Mouse (Mus musculus) common myeloid progenitor, adult 5-6 weeks (primary cell): ENCODE measurements around the gene Htra2. TPM values are rescaled to one million over a fixed set of nuclear protein-coding genes. Genes with fewer than 3 reads are reported as not detected.

Experiments
- ATAC-seq: replicated peaks from 2 replicates; pipeline ENCODE4 v1.8.0; 2016; ENCODE audit warnings: low read depth, mild to moderate bottlenecking, moderate TSS enrichment, inconsistent platforms; ENCODE audit not compliant: poor library complexity, severe bottlenecking
- total RNA-seq: library from RNA; stranded (forward); fragments of 200-1000, 187-1606 nt; gene quantifications from 2 replicates; pipeline ENCODE4 v1.2.3, GENCODE M21; 2017

Htra2 gene
- total RNA-seq = 46.3 and 65.5 TPM in 2 replicates

GRCm38 (mm10) chr6:83054871-83055431 is at the start of gene Htra2:
Htra2 (minus strand) TSS chr6:83055273.
- ATAC-seq = no peak

GRCm38 (mm10) chr6:83104158-83104557 is 49.1 kb upstream of the Htra2 start:
- ATAC-seq = no peak

GRCm38 (mm10) chr6:83103130-83103650 is 48.1 kb upstream of the Htra2 start:
- no peak for ATAC-seq

GRCm38 (mm10) chr6:83101688-83102556 is 46.8 kb upstream of the Htra2 start:
- ATAC-seq = peak; percentile 60

- ATAC-seq = peak; percentile 84
Observed at GRCm38 (mm10) chr6:83101316-83101687, 46.2 kb upstream of the Htra2 start, which contains the start of the genes Ccdc142 and Gm42688. Ccdc142 (plus strand) TSS chr6:83101601. Gm42688 (plus strand) TSS chr6:83101617.

GRCm38 (mm10) chr6:83098411-83098810 is 43.3 kb upstream of the Htra2 start:
- no peak for ATAC-seq

- no peak for ATAC-seq
Observed at GRCm38 (mm10) chr6:83095968-83096367, 40.9 kb upstream of the Htra2 start.

GRCm38 (mm10) chr6:83092416-83093127 is 37.5 kb upstream of the Htra2 start:
- no peak for ATAC-seq

- ATAC-seq = no peak; the same call in 1 of the 2 replicates
Observed at GRCm38 (mm10) chr6:83087926-83088260, 32.8 kb upstream of the Htra2 start.

- ATAC-seq = no peak
Observed at GRCm38 (mm10) chr6:83087205-83087925, 32.3 kb upstream of the Htra2 start.

GRCm38 (mm10) chr6:83086121-83087035 is 31.3 kb upstream of the Htra2 start, which contains the start of gene Lbx2:
Lbx2 (plus strand) TSS chr6:83086367.
- ATAC-seq = peak; percentile 46; the same call in 1 of the 2 replicates

GRCm38 (mm10) chr6:83084477-83084876 is 29.4 kb upstream of the Htra2 start:
- no peak for ATAC-seq

GRCm38 (mm10) chr6:83083497-83083896 is 28.4 kb upstream of the Htra2 start:
- ATAC-seq = no peak

- no peak for ATAC-seq
Observed at GRCm38 (mm10) chr6:83080210-83080609, 25.1 kb upstream of the Htra2 start.

- ATAC-seq = peak; percentile 93
Observed at GRCm38 (mm10) chr6:83078324-83078858, 23.3 kb upstream of the Htra2 start.

GRCm38 (mm10) chr6:83077630-83078323 is 22.7 kb upstream of the Htra2 start, which contains the start of gene Pcgf1:
Pcgf1 (plus strand) TSS chr6:83077869.
- ATAC-seq = no peak; the same call in none of the 2 replicates

- ATAC-seq = no peak
Observed at GRCm38 (mm10) chr6:83074979-83075378, 19.9 kb upstream of the Htra2 start.

- no peak for ATAC-seq
Observed at GRCm38 (mm10) chr6:83071220-83071619, 16.1 kb upstream of the Htra2 start.
